Mouse (Mus musculus) bone marrow, adult 2 months (tissue): ENCODE results near the gene Rhbdl1. TPM values are rescaled to one million over a fixed set of nuclear protein-coding genes. Genes with fewer than 3 reads are reported as not detected.
"Not testable (repeated sequence)": the region's sequence is repeated elsewhere in the genome, so short reads cannot be mapped to it uniquely, and the experiment has no call there.

Experiments used
- H3K27ac ChIP-seq: fragments of 200-500 bp; 2 replicates; pipeline ENCODE4 v1.5.1; 2012; ENCODE audit warnings: low read depth, mild to moderate bottlenecking, control low read depth, inconsistent platforms, low read length; ENCODE audit not compliant: control insufficient read depth, poor library complexity, insufficient read depth
- H3K4me1 ChIP-seq: fragments of 200-500 bp; 2 replicates; pipeline ENCODE4 v1.6.1; 2011; ENCODE audit warnings: low read length; ENCODE audit not compliant: control insufficient read depth, insufficient read depth
- H3K4me3 ChIP-seq: fragments of 200-500 bp; replicated peaks from 2 replicates; pipeline ENCODE3; 2011; ENCODE audit warnings: mild to moderate bottlenecking, low read depth, low read length, control low read depth; ENCODE audit not compliant: control insufficient read depth
- CTCF ChIP-seq: fragments of 200-500 bp; IDR thresholded peaks from 2 replicates; pipeline ENCODE4 v1.5.1; 2011; ENCODE audit warnings: low read length, control low read depth; ENCODE audit not compliant: control insufficient read depth, insufficient read depth
- POLR2A ChIP-seq: fragments of 200-500 bp; IDR thresholded peaks from 2 replicates; pipeline ENCODE4 v1.6.1; 2011; ENCODE audit warnings: low read depth, mild to moderate bottlenecking, control low read depth, low read length, borderline replicate concordance; ENCODE audit not compliant: control insufficient read depth
- WGBS: fragments of 180-500 bp; shearing (Covaris S2); methylation state at CpG from one replicate; pipeline ENCODE4 v1.1.7; 2018; 5-methylcytosine and 5-hydroxymethylcytosine counted together
- polyA plus RNA-seq: library from polyadenylated mRNA; stranded (reverse); fragments of >200 nt; gene quantifications from 2 replicates; pipeline ENCODE4 v1.2.4, GENCODE M21; 2011; ENCODE audit warnings: low replicate concordance; ENCODE audit not compliant: missing spikeins, insufficient read depth, insufficient read length

Gene Rhbdl1
- polyA plus RNA-seq, 1 experiment: 10.7 TPM

DNA sequence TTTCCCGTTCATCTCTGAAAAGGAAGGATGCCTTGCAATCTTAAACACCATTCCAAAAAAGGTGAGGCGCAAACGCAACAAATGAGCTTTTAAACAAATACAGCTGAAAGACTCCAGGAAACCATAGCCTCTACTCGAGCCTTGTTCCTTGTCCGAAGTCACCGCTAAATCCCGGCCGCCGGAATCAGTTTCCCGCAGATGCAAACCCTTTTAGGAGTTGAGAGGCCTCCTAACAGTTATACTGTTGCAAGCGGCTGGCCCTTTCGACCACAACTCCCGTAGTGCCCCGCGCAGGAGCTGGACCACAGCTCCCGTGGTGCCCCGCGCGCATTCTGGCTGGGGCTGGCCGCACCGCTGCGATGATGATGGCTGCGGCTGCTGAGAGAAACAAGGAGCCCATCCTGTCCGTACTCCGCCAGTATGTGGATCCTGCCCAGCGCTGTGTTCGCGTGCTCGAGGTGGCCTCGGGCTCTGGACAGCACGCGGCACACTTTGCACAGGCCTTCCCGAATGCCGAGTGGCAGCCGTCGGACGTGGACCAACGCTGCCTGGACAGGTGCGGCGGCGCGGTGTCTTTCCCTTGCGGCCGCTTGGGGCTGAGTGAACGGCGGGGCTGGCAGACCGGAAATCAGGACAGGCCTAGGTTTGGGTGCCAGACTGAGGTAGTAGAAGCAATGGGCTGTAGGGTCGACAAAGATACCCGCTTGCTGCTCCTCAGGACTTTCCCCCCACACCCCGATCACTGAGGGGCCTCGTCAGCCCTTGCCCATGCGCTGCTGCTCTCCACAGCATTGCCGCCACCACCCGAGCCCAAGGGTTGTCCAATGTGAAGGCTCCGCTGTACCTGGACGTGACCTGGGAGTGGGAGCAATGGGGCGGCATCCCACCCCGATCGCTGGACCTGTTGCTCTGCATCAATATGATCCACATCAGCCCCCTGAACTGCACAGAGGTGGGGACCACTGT is 38.4 kb upstream of the Rhbdl1 start:
- peak overlapping the region; percentile 70 for H3K27ac ChIP-seq
- H3K4me3 ChIP-seq: peak overlapping the region; percentile 99
- WGBS: under 1% methylated on average over 59 of the region's 59 CpGs
- peaks cover 5% of the 10 kb centered on the region for H3K4me1 ChIP-seq
- TF ChIP-seq POLR2A (peak; percentile 83; the same call in 1 of the 2 replicates), CTCF (0 out of 2 replicates have a peak, but pooled peaks have one; percentile 0)

DNA sequence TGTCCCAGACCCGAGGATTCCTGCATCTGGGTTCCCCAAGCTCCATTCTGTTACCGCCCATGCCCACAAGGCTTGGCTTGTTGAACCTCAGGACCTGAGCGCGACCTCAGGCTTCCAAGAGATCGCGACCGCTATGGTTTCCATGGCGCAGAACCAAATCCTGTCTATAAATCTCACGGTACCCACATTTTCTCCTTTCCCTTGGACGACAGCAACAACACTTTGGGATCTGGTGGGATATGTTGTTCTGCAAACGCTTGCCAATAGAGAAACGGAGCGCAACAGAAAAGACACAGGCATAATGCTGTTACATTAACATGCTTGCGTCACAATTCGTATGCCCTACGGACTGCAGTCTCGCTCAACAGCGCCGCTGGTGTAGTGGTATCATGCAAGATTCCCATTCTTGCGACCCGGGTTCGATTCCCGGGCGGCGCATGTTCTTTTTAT is 37.7 kb upstream of the Rhbdl1 start, which contains the start of gene Mettl26:
Gene Mettl26, plus strand, starts transcription at position 354 of the 450 bp plus-strand sequence.
- TF ChIP-seq POLR2A (no peak), CTCF (peak; percentile 18; the same call in 1 of the 2 replicates)
- H3K4me1 ChIP-seq: peaks cover 5% of the 10 kb centered on the region
- peak within 1 kb of the TSS; percentile 99 for H3K4me3 ChIP-seq
- WGBS: under 1% methylated on average over 25 of the region's 25 CpGs
- peak within 1 kb of the TSS; percentile 70 for H3K27ac ChIP-seq

DNA sequence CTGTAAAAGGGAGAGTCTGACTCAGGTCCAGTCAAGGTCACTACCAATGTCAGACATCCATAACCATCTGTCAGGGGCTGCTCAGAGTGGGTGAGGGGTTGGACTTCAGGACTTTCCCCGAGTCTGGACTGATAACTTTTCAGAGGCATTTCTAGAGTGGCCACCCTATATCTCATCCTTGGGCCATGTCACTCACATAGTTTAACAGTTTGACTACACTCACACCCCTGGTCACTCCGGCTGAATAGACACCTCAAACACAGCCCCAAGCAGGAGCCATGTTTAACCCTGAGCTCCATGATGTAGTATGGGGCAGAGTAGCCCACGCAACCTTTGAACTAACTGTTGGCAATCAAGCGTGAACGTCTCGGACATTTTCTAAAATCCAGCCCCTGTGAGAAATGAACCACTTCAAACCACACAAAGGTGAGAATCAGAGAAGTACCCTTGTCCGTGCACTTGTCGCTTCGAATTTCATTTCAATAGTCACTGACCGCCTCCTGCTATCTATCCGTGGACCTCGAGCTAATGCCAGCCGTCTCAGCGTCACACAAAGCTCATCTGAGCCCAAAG is 37.1 kb upstream of the Rhbdl1 start:
- Histone ChIP-seq H3K27ac (peak overlapping the region; percentile 46), H3K4me1 (peaks cover 5% of the 10 kb centered on the region), H3K4me3 (peak overlapping the region; percentile 99)
- TF ChIP-seq POLR2A: no peak
- no peak for TF ChIP-seq CTCF
- 9% methylated on average over 14 of the region's 14 CpGs for WGBS

DNA sequence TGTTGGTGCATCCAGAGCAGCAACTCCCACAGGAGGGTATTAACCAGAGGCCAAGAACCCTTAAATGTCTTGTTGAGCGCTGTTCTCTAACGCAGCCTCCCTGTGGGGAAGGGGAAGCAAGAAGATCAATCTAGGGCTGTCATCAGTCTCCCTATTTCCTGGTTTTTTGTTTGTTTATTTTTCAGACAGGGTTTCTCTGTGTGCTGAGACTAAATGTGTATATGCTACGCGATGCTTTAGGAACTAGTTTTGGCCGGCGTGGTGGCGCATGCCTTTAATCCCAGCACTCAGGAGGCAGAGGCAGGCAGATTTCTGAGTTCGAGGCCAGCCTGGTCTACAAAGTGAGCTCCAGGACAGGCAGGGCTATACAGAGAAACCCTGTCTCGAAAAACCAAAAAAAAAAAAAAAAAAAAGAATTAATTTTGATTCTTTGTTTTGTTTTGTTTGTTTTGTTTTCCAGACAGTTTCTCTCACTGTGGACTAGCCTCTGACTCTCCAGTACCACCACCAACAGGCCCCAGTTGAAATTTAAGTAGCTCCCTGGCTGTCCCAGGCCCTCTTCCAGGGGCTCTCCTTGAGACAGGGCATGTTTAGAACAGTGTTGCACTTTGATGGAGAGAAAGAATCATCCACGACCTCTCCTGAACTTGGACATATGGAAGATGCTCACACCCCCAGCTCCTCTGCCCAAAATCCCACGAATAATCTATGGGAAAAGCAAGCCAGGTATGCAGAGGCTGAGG is 36.5 kb upstream of the Rhbdl1 start:
- 73% methylated on average over 11 of the region's 11 CpGs for WGBS
- TF ChIP-seq CTCF (no peak), POLR2A (no peak)
- no peak overlapping the region for H3K4me3 ChIP-seq
- peaks cover 6% of the 10 kb centered on the region for H3K4me1 ChIP-seq
- H3K27ac ChIP-seq: no peak overlapping the region

DNA sequence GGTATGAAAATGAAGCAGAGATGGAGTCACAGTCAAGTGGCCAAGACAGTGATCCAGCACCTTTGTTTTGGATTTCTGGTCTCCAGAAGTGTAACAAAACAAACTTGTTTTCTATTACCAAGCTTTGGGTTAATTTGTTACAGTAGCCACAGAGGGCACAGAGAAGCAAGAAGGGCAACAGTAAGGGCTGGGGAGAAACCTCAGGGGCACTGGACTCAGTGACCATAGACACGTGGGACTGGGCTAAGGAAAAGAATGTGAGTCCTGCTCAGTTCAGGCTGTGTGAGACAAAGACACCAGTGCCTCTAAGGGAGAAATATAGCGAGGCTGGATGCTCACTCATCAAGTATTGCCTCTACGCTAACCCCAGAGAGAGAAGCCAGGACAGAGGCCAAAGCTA is 35.6 kb upstream of the Rhbdl1 start:
- no peak overlapping the region for H3K27ac ChIP-seq
- no peak for TF ChIP-seq CTCF
- no peak for TF ChIP-seq POLR2A
- WGBS: 80% methylated on average over 3 of the region's 3 CpGs
- H3K4me1 ChIP-seq: peaks cover 6% of the 10 kb centered on the region
- no peak overlapping the region for H3K4me3 ChIP-seq

DNA sequence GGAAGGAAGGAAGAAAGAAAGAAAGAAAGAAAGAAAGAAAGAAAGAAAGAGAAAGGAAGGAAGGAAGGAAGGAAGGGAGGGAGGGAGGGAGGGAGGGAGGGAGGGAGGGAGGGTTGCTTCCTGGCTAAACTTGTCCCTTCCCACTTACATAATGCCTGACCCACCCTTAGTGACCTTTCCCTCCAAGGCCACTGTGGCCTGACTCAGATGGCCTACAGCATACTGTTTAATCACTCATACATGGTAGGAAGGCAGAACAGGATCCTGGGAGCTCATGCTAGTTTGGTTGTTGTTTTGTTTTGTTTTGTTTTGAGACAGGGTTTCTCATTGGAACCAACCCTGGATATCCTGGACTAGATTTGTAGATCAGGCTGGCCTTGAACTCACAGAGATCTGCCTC is 34.5 kb upstream of the Rhbdl1 start:
- not testable (repeated sequence) for H3K27ac ChIP-seq, H3K4me1 ChIP-seq, H3K4me3 ChIP-seq

DNA sequence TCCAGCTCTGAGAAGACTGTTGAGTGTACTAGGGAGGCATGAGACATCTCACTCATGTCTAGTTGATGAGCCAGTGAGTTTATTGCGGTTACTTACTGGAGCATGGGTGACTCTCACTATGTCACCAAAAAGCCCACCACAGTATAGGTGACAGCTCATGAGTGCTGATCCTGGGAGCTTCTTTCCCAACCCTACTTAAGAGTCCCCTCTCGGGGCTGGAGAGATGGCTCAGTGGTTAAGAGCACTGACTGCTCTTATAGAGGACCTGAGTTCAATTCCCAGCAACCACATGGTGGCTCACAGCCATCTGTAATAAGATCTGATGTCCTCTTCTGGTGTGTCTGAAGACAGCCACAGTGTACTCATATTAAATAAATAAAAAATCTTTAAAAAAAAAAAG is 32.9 kb upstream of the Rhbdl1 start:
- H3K4me1 ChIP-seq: peaks cover 1% of the 10 kb centered on the region; the same call in 1 of the 2 replicates
- WGBS: 71% methylated on average over 2 of the region's 2 CpGs
- TF ChIP-seq CTCF: no peak
- H3K4me3 ChIP-seq: no peak overlapping the region
- no peak overlapping the region for H3K27ac ChIP-seq

DNA sequence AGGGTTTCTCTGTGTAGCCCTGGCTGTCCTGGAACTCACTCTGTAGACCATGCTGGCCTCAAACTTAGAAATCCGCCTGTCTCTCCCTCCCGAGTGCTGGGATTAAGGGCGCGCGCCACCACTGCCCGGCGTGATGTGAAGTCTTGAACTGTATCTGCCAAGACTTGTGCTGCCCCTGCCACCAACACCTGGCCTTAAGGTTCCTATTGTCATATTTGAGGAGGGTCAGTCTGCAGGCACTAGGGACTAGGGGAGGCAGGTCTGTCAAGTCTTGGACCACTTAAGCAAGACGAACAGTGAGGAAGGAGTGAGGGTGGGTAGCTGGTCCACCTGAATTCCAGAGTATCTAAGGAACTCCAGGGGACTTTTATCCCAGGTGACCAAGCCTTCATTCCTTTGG is 32.4 kb upstream of the Rhbdl1 start:
- Histone ChIP-seq H3K4me1 (peaks cover 1% of the 10 kb centered on the region; the same call in 1 of the 2 replicates), H3K27ac (no peak overlapping the region), H3K4me3 (no peak overlapping the region)
- 86% methylated on average over 8 of the region's 8 CpGs for WGBS
- no peak for TF ChIP-seq CTCF
- TF ChIP-seq POLR2A: no peak
